In genomic region chr14:118388061-118388460, GRCm38 (mm10) we compare ENCODE assay signal across 29 mouse cellular contexts.
DNase-seq lines count a peak whose midpoint lies in the region; ATAC-seq and TF ChIP-seq lines count a peak whose summit lies in the region.
"Had no signal": no experiment of that assay in that cellular context is flagged by ENCODE, and none has a peak within 500 bp of the region (broad histone marks: within the 10 kb centered on the region; RNA-seq: fewer than 3 reads in every experiment).

No protein-coding gene starts in this region.

- 55% methylated on average over 15 of the region's 15 CpGs for WGBS in forebrain, postnatal 0 days
- 85% methylated on average over 15 of the region's 15 CpGs for WGBS in forebrain, embryonic 13.5 days

- H3K4me3 ChIP-seq in forebrain, postnatal 0 days (ENCODE audit: low read depth, low read length): no peak overlapping the region
- no peak overlapping the region for H3K4me3 ChIP-seq in forebrain, embryonic 13.5 days
- H3K4me3 ChIP-seq: heart, embryonic 15.5 days; hindbrain, embryonic 12.5 days; limb, embryonic 10.5 days; limb, embryonic 15.5 days; midbrain, embryonic 15.5 days; myocyte; neural tube, embryonic 12.5 days had no signal

- H3K27ac ChIP-seq in forebrain, postnatal 0 days (ENCODE audit: low read depth, low read length): no peak overlapping the region
- no peak overlapping the region for H3K27ac ChIP-seq in forebrain, embryonic 13.5 days
- H3K27ac ChIP-seq: heart, embryonic 15.5 days; hindbrain, embryonic 12.5 days; kidney, postnatal 0 days; limb, embryonic 10.5 days; limb, embryonic 15.5 days; liver, embryonic 14.5 days; midbrain, embryonic 15.5 days; neural tube, embryonic 12.5 days; stomach, postnatal 0 days had no signal

- no peaks in the 10 kb centered on the region for H3K27me3 ChIP-seq in forebrain, postnatal 0 days (ENCODE audit: insufficient read depth, low read length)
- 0 out of 2 replicates have a peak, but pooled peaks cover 11% of the 10 kb centered on the region for H3K27me3 ChIP-seq in forebrain, embryonic 13.5 days
- H3K27me3 ChIP-seq: heart, embryonic 15.5 days; hindbrain, embryonic 12.5 days; limb, embryonic 15.5 days; neural tube, embryonic 12.5 days had no signal

- H3K4me1 ChIP-seq in forebrain, postnatal 0 days (ENCODE audit: insufficient read depth): no peaks in the 10 kb centered on the region
- H3K4me1 ChIP-seq in forebrain, embryonic 13.5 days: 0 out of 2 replicates have a peak, but pooled peaks cover 3% of the 10 kb centered on the region
- H3K4me1 ChIP-seq: limb, embryonic 15.5 days had no signal

- H3K9ac ChIP-seq in forebrain, postnatal 0 days: no peak overlapping the region
- H3K9ac ChIP-seq in forebrain, embryonic 13.5 days: no peak overlapping the region
- H3K9ac ChIP-seq: heart, embryonic 15.5 days; hindbrain, embryonic 12.5 days; limb, embryonic 15.5 days; liver, embryonic 14.5 days; midbrain, embryonic 15.5 days; neural tube, embryonic 12.5 days had no signal

- no peaks in the 10 kb centered on the region for H3K36me3 ChIP-seq in forebrain, postnatal 0 days (ENCODE audit: insufficient read depth)
- no peaks in the 10 kb centered on the region for H3K36me3 ChIP-seq in forebrain, embryonic 13.5 days (ENCODE audit: poor library complexity, severe bottlenecking)
- H3K36me3 ChIP-seq: heart, embryonic 15.5 days; hindbrain, embryonic 12.5 days; limb, embryonic 10.5 days; limb, embryonic 15.5 days; midbrain, embryonic 15.5 days; neural tube, embryonic 12.5 days had no signal

- ATAC-seq in forebrain, postnatal 0 days: no peak
- no peak for ATAC-seq in forebrain, embryonic 13.5 days
- ATAC-seq: activated CD4-positive, CD25-positive, alpha-beta regulatory T cell, adult 4 months; intestine, embryonic 16.5 days; midbrain, embryonic 15.5 days had no signal

- TF ChIP-seq CTCF in forebrain, postnatal 0 days (IDR thresholded peaks at IDR 0.05; ENCODE audit: low read depth): no peak

- DNase-seq in cerebellum, postnatal 10 days: peak; percentile 83 to 88
- DNase-seq in cerebellum, adult 11-12 months: no peak
- DNase-seq in forebrain, postnatal 0 days: peak; percentile 40
- peak; percentile 2 for DNase-seq in NIH3T3 (ENCODE audit: low read depth)
- peak; percentile 10 for DNase-seq in brain, adult 2 months (ENCODE audit: low read depth, low spot score)
- no peak for DNase-seq in ovary, postnatal 36 days (ENCODE audit: low spot score)
- DNase-seq: B cell, adult 2 months; cerebellum, adult 9-11 months; gastrocnemius, postnatal 10 days; kidney, adult 8-10 months; kidney, postnatal 4 days; lung, adult 2 months; lung, postnatal 14 days; right cerebral cortex, postnatal 4 days; thymus, adult 18-20 months; thymus, postnatal 25 days had no signal

- no peaks in the 10 kb centered on the region for H3K9me3 ChIP-seq in forebrain, postnatal 0 days (ENCODE audit: low read length)
- H3K9me3 ChIP-seq in forebrain, embryonic 13.5 days (replicated peaks): no peaks in the 10 kb centered on the region
- H3K9me3 ChIP-seq: heart, embryonic 15.5 days; hindbrain, embryonic 12.5 days; limb, embryonic 10.5 days; limb, embryonic 15.5 days; midbrain, embryonic 15.5 days; neural tube, embryonic 12.5 days had no signal

- no peak overlapping the region for H3K4me2 ChIP-seq in forebrain, postnatal 0 days (ENCODE audit: low read depth)
- no peak overlapping the region for H3K4me2 ChIP-seq in forebrain, embryonic 13.5 days
- H3K4me2 ChIP-seq: heart, embryonic 15.5 days; hindbrain, embryonic 12.5 days; limb, embryonic 15.5 days; midbrain, embryonic 15.5 days; neural tube, embryonic 12.5 days had no signal

Comparison
In these comparisons a context has a peak if more than half of its experiments do, and no peak if none do; other contexts are left out.
1. DNase-seq: peak in cerebellum, postnatal 10 days (2 of 2), forebrain, postnatal 0 days (single experiment), NIH3T3 (single experiment) and brain, adult 2 months (single experiment); none in cerebellum, adult 11-12 months (single experiment) and ovary, postnatal 36 days (single experiment).